Mouse (Mus musculus) urinary bladder, postnatal 14 days (tissue): Measurements from ENCODE around the gene Col18a1.
A peak's percentile ranks its signal among the peaks of the same experiment; 100 is the strongest.

Experiments
- DNase-seq: peaks from one replicate; pipeline ENCODE4 v3.0.0; 2021; ENCODE audit warnings: low spot score

Col18a1 gene

DNA sequence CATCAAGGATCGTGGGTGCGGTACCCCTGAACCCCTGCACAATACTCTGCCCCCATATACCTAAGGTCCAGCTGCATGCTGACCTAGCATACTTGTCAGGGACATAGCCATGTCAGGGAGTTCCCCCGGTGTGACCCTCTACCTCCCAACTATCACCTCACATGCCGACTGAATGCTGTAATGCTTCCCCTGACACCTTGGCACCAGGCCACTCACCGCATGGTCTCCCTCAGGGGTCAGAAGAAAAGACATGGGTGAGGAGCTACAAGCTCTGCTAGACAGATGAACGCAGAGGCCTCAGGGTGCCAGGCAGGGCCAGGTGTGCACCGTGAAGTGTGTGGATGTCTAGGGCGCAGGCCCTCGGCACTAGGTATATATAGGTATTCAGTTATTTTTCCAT is 56.3 kb downstream of the Col18a1 start:
- DNase-seq = no peak

DNA sequence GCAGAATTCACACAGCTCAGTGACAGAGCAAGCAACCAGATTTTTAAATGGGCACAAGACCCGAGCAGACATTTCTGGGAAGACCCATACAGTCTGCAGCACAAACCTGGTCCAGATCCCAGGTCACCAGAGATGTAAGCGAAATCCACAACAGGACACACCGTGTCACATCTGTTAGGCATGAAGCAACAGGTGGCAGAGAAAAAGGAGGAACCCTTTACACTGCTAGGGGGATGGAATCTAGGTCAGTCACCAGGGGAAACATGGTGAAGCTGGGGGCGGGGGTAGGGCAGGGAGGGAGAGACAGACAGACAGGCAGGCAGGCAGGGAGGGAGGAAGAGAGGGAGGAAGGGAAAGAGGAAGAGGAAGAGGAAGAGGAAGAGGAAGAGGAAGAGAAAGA is 58.2 kb downstream of the Col18a1 start:
- DNase-seq = no peak

DNA sequence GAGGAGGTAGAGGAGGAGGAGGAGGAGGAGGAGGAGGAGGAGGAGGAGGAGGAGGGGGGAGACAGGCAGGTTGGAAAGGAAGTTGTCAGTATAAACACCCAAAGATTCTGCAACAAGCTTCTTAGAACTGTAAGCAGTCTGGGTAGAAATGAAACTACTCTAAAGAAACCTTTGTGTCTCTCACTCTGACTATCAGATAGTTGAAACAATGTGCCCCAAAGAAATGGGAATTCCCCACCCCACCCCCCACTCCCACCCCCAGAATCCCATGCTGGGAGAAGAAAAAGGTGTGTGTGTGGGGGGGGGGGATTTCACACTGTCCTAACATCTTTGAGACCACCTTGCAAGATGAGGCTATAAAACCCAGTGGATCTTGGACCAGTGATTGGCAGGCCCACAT is 62.0 kb downstream of the Col18a1 start:
- no peak for DNase-seq

DNA sequence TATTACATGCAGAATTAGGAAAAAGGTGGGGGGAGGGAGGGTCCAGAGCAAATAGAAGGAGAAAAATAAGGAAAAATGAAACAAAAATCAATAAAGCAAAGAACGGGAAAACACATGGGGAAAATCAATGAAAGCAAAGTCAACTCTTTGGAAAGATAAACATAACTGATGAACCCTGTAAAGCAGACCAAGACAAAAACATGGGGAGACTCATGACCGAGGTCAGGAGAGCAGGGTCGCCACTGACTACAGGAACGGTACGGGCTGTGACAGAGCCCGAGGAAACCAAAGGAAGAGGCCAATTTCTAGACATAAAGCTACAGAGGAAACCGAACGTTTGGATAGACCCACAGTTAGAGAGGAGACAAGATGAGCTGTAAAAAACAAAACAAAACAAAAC is 62.7 kb downstream of the Col18a1 start:
- DNase-seq = no peak

DNA sequence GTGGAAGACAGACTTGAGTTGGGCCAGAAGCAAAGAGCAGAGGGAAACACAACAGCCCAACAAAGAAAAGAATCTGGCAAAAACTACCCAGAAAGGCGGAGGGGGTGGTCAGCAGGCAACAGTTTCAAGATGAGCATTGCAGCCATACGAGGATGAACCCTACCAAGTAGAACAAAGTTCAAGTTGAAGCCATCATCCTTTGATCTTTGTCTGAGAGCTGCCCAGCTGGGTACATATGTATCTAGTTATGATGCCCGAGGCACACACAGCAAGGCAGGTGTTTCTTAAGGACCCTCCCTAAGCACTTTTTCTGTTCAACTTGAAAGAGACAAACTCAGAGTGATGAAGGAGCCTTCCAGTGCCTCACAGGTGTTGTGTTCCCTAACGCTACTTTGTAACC is 66.6 kb downstream of the Col18a1 start:
- no peak for DNase-seq

DNA sequence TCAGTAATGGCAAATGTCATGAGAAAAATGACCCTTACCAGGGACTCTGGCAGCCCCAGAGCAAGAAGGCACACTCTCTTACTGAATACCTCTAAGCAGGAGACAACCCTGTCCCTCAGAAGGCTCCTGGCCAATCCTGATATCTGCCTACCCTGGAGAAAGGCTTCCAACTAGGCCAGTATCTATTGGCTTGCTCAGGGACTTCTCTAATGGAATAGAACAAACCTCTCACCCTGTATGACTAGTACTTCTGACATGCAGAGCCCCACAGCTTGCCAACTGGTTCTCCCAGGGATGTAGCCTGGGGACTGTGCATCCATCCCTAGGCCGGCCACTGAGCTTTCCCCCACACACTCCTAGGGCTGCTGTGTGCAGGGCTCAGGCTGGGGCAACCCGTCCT is 67.7 kb downstream of the Col18a1 start:
- DNase-seq = no peak

DNA sequence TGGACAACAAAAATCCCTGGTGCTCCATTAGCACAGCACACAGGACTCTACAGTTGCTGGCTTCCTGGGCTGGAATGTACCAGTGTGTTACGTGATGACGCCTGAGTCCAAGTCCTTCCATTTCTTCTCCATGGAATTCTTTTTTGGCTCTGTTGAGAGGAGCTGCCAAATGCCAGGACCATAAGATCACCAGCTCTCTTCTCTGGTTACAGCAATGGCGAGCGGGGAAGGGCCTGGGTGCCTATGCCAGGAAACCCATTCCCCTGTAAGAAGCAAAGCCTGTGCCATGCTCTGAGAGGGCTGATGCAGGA is 68.5 kb downstream of the Col18a1 start:
- DNase-seq = no peak

DNA sequence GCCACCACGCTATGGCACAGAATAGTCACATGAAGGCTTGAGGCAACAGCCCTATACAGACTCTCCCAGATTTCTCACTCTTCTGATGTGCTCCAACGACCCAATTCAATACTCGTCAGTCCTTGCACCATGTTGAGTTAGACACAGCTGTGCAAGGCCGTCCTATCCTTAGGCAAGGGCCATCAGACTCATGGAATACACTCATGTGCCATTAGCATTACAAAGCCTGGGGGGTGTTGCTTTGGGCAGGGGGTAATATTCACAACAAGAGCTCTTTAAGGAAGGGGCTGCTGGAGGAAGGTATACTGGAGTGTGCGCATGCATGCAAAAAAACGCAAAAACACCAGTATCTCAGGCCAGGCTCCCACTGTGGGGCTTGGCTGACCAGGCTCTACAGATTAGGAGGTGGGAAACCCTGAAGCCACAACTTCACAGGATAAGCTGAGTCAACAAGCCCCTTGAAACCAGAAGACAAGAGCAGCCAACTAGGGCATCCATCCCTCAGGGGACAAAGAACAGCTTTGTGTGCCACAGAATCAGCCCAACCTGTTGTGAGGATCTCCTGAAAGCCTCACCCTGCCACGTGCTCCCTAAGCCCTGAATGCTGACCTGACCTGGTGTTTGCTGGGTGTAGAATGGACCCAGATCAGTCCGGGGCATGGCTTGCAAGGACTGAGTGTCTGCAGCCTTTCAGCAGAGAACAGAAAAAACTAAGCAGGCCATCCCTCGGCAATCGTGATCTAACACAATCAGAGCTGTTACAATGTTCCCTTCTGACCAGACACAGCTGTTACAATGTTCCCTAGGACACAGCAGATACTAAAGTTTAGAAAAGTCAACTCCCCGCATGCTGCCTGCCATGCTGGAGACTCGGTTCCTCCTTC is 69.1 kb downstream of the Col18a1 start:
- DNase-seq = no peak

DNA sequence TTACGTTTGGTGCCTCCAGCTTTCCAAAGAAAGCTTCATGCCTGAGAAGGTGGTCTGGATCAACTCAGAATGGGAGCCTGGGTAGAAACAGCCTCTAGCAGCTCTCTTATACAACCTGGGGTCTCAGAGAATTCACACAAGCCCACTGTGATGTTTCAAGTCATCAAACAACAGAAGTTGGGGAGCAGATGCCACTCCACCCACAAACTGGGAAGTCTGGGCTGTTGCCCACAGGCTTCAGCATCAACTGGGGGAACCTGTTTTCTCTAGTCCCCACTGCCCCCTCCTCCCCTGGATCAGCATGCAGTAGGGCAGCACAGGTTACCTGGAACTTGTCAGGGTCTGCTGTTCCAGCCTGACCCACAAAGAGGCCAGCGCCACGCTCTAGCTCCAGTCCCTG is 70.7 kb downstream of the Col18a1 start:
- no peak for DNase-seq

DNA sequence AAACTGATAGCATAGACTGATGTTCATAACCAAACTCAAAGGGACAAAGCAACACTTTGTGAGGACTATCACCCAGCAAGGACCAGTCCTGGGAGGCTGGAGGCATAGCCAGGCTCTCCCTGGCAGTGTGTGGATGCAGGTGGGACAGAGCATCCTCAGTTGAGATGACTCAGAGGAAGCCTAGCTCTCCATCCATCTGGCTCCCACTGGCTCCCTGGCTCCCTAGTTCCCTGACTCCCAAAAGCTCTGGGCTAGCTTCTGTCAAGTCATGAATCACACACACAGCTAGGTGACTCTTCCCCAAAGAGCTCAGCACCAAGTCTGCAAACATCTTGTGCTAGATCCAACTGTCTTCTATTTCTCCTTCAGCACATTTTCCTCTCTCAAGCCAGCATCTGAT is 72.5 kb downstream of the Col18a1 start:
- no peak for DNase-seq

DNA sequence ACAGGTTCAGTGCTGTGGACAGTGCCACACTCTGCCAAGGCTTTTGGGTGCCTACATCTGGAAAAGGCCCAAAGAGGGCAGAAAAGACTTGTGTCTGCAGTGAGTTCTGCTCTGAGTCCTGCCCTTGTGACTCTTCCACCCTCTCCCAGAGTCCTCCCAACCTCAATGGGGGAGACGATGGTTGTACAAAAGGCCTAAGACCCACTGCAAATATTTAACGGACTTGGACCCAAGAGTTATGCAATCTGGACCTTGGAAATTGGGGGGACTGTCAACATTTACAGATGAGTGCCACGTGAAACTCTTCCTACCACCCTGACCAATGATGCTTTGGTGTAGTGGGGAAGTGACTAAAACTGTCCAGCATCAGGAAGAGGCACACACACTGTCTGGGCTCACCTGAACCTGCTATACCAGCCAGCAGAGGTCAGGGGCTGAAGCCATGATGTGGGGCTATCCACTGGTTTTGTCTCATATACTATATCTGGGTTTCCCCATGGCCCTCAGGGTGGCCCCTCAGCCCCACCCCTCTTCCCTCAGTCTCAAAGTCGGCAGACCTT is 74.7 kb downstream of the Col18a1 start:
- DNase-seq = no peak

DNA sequence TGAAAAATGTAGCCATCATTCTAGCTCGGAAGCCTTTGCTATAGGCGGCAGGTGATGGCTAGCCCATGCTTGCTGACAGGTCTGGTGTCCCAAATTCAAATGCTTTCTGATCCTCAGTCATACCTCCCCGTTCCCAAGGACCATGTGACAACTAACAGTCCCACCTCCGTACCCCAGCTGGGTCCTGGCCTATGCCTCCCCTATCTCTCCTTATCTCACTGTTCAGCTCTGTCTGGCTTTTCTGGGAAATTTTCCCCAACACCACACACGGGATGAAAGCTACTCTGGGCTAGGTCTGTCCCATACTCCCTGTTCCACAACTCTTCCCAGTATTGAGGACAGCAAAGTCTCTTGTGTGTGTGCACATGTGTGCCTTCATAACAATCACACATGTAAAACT is 76.3 kb downstream of the Col18a1 start:
- no peak for DNase-seq

DNA sequence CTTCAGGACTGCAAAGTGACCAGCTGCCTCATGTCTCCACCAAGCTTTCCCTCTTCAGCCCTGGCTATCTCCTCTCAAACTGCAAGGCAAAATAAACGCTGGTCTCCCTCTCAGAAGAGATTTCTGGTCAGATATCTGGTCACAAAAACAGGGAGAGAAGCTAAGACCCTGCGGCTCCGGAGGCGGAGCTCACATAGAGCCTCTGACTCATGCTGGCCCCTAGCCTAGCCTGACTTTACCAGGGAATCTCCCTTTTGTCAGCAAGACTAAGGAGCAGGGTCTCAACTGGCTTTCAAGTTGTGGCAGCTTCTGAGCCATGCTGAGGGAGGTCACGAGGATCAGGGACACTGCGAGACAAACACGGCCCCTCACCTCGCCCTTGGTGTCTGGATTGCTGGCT is 77.0 kb downstream of the Col18a1 start:
- peak; percentile 79 for DNase-seq

DNA sequence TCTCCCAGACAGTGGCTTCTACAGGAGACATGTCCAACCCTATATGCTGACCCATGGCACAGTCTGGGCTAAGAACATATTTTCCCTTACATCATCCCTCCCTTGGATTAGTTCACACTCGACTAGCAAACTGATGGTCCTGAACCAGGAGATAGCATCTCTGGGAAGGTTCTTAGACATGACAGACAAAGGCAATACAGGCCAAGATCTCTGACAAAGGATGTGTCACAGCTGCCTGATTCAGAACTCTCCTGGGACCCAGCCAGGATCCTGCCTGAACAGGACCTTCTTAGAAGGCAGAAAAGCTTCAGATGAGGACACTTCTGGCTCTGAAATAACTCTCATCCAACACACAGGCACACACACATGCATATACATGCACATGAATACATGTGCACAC is 81.8 kb downstream of the Col18a1 start:
- peak; percentile 49 for DNase-seq

DNA sequence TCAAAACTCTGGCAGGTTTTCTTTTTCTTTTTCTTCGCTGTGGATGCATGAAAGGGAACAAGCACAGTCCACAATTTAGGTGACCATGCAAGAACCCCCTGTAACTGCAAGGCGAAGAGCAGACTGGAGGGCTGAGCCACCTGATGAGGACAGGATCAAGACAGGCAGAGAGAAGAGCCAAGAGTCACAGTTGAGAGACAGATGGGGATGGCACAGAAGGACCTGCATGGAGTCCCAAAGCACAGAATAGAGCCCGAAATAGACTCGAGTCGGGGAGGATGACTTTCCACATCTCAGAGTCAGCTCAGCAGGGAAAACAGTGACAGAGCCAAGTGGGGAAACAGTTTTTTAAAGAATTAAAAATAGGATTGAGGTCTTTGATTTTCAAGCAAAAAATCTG is 83.4 kb downstream of the Col18a1 start:
- no peak for DNase-seq

DNA sequence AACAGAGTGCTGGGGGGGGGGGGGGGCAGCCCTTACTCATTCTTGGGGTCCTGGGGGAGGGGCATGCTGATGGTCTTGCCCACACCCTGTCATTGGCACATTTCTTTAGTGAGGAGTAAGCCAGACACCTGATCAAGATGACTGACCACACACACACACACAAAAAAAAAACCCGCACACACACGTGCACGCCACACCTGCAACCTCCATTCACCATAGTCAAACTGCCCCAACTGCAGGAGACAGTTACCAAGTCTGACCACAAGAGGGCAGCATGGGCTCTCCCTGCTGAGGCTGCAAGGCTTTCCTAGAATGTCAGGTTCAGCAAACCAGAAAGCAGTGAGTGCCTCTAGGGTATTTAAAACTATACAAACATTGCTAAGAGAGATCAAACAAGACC is 83.9 kb downstream of the Col18a1 start:
- DNase-seq = peak; percentile 86

DNA sequence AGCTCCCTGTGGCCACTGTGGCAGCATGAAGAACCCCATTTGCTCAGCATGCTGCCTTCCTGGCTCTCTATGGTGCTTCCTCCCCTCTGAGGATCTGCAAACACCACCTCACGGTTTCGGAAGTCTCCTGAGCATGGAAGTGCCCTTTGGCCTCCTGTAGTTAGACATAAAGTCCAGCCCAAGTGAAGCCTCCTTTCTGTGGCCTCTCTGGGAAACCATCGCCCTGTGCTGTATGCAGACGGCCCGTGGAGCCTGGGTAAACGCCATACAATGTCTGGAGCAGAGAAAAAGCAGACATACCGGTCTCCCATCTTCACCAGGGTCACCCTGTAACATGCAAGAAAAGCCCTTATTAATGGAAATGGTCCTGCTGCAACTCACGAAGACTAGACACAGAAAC is 87.4 kb downstream of the Col18a1 start:
- DNase-seq = no peak

DNA sequence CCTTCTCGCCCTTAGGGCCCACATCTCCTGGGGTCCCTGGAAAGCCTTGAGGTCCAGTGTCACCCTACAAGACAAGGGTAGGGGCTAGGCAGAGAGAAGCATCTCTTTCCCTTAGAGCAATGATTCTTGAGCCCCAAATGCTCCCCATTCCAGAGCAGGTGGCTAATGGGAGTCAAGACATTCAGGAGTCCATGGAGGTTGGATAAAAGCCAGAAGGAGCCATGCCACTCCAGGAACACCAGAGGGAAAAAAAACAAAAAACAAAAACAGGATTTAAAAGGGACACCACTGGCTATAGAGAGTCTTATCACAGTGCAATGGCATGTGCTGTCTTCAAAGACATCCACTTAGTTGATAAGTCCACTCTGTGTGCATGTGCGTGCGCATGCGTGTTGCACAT is 87.9 kb downstream of the Col18a1 start:
- no peak for DNase-seq

DNA sequence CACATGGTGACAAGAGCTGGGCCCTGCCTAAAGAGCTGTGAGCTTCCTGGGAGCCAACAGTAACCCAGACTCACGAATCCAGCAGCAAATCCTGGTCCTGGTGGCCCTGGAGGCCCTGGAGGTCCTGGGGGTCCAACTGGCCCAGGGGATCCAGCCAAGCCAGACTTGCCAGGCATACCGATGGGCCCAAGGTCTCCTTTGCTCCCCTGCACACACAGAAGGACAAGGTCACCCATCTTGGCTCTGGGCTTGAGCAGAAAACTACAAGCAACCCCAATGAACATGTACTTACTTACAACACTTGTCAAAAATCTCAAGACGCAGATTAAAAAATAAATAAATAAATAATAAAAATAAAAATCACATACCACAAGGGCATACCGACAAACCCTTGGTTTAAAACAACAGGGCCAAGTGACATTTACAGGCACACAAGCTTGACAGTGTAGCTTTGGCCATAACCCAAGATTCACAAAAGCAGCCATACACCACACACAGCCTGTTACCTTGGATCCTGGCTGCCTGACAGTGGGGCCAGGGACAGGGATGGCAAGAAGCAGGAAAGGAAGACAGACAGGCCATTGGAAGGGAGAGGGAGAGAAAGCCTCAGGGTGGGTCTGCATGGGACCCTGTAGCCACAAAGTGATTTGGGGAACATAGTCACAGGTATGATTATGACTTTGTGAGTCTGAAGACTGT is 91.9 kb downstream of the Col18a1 start:
- DNase-seq = no peak

DNA sequence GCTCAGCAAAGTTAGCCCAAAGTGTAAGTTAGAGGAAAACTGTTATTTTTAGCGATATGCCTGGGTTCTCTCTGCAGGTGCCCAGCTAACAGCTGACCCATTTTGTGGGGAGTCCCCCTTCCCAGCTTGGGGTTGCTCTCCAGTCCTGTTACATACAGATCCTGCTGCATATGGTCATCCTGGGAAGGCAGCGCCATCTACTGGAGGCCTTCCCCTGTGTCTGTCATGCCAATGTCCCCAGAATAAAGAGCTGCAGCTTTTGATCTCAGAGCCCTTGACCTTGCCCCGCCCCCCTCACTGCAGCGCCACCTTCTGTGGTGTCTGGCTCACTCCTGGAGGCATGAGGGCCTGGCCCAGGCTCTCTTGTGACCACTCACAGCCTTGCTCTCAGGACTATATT is 96.3 kb downstream of the Col18a1 start:
- DNase-seq = peak; percentile 41

DNA sequence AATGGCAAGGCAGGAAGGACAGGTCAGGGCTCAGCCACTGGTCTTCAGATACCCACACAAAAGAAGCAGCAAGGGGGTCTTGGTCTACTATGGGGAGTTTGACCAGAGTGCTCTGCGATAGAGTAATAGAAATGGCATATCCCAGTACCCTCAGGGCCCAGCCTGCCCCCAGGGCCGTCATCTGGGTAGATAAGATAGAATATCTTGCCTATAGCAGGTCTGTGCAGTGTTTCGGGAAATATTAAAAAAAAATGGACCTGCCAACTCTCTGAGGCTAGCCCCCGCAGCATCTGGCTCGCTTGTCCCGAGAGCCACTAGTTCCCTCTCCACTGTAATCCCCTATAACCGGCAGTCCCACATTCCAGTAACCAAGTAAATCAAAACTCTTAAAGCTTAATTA is 97.9 kb downstream of the Col18a1 start:
- no peak for DNase-seq

DNA sequence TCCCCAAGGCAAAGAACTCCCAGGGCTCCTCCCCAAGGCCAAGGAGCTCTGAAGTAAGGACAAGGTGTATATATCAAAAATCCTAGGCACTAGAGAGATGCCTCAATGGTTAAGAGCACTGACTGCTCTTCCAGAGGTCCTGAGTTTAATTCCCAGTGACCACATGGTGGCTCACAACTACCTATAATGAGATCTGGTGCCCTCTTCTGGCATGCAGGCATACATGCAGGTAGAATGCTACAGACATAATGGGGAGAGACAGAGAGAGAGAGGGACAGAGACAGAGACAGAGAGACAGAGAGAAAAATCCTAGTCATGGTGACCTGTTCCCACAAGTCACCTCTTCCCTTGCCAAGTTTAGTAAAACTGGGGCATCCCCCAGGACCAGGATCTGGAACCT is 101.7 kb downstream of the Col18a1 start:
- no peak for DNase-seq

DNA sequence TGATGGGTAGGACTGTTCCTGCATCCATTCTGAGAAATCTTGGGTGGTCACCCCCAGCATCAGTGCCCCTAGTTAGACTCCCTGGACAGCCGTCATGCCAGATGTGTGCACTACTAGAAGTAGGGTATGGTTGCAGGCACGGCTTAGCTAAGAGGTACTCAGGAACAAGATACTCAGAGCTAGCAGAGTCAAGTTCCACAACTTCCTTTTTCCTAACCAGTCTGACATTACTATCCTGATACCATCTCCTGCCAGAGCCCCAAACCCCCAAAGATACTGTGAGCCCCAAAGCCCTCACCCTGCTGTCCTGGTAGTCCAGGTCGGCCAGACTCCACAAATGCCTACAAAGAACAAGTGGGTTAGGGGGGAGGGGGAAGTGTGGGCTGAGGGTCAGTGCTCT is 102.1 kb downstream of the Col18a1 start:
- DNase-seq = no peak
